In the genomic region with DNA sequence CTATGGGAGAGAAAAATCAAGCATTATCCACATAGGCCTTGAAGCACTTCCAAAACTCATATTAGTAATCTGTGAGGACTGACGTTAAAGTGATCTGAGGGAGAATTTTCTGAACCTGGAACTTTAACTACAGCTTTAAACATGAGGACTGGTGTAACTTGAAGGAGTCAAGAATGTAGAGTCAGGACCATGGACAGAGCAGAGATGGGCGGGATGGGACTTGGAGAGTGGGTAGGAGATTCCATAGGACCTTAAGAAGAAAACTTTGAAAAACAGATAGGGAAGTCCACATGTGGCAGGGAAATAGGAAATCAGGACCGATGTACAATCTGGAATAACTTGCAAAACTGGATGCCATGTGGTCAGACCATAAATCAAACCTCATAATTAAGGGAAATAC, we compare ENCODE assay signal across 12 mouse cellular contexts. TPM values are rescaled to one million over a fixed set of nuclear protein-coding genes. Genes with fewer than 3 reads are reported as not detected.
DNase-seq lines count a peak whose midpoint lies in the region; ATAC-seq and TF ChIP-seq lines count a peak whose summit lies in the region.
"Had no signal": no experiment of that assay in that cellular context is flagged by ENCODE, and none has a peak within 500 bp of the region (broad histone marks: within the 10 kb centered on the region; RNA-seq: fewer than 3 reads in every experiment).

No protein-coding gene starts in this region.

- H3K4me3 ChIP-seq in forebrain, embryonic 11.5 days (ENCODE audit: low read depth, low read length), result no peak overlapping the region
- no peak overlapping the region for H3K4me3 ChIP-seq in forebrain, postnatal 0 days (ENCODE audit: low read depth, low read length)
- H3K4me3 ChIP-seq in lung, adult 2 months (replicated peaks; ENCODE audit: extremely low read depth, low read depth, low read length), result no peak overlapping the region
- H3K4me3 ChIP-seq: hindbrain, embryonic 12.5 days; midbrain, embryonic 12.5 days had no signal

- H3K4me1 ChIP-seq in forebrain, embryonic 11.5 days (replicated peaks; ENCODE audit: control insufficient read depth, insufficient read depth, low read length), result no peaks in the 10 kb centered on the region
- H3K4me1 ChIP-seq in forebrain, postnatal 0 days (ENCODE audit: insufficient read depth), result no peaks in the 10 kb centered on the region
- H3K4me1 ChIP-seq in lung, adult 2 months (ENCODE audit: control insufficient read depth, insufficient read depth, low read length), result no peaks in the 10 kb centered on the region
- H3K4me1 ChIP-seq: hindbrain, embryonic 12.5 days; midbrain, embryonic 12.5 days had no signal

- intact Hi-C loops in gastrocnemius, postnatal 36 days (cut with DNase I), result no loop called here

- H3K27ac ChIP-seq in forebrain, embryonic 11.5 days (ENCODE audit: low read depth, low read length), result no peak overlapping the region
- no peak overlapping the region for H3K27ac ChIP-seq in forebrain, postnatal 0 days (ENCODE audit: low read depth, low read length)
- H3K27ac ChIP-seq: hindbrain, embryonic 12.5 days; midbrain, embryonic 12.5 days had no signal

- WGBS in forebrain, embryonic 11.5 days, result 65% methylated on average over 3 of the region's 3 CpGs
- WGBS in forebrain, postnatal 0 days, result 63% methylated on average over 3 of the region's 3 CpGs
- 46% methylated on average over 3 of the region's 3 CpGs for WGBS in lung, adult 2 months

- no peak for TF ChIP-seq POLR2A in lung, adult 2 months (IDR thresholded peaks at IDR 0.05; ENCODE audit: borderline replicate concordance, extremely low read depth, low read depth, low read length)

- TF ChIP-seq CTCF in forebrain, postnatal 0 days (IDR thresholded peaks at IDR 0.05; ENCODE audit: low read depth), result no peak
- TF ChIP-seq CTCF in lung, adult 2 months (IDR thresholded peaks at IDR 0.05; ENCODE audit: insufficient read depth, low read length), result no peak

- no peak for ATAC-seq in forebrain, embryonic 11.5 days (replicated peaks; ENCODE audit: low FRiP score)
- no peak for ATAC-seq in forebrain, postnatal 0 days

- DNase-seq in forebrain, embryonic 11.5 days (ENCODE audit: low spot score), result peak; percentile 63
- no peak for DNase-seq in forebrain, postnatal 0 days
- DNase-seq in lung, postnatal 14 days, result peak; percentile 28
- no peak for DNase-seq in lung, adult 2 months
- peak; percentile 79 for DNase-seq in embryo, embryonic 10 days (ENCODE audit: low spot score)
- peak; percentile 45 for DNase-seq in retina, embryonic 14.5 days (ENCODE audit: low spot score)
- no peak for DNase-seq in spleen, postnatal 36 days (ENCODE audit: low spot score in 2 of 2)
- no peak for DNase-seq in gastrocnemius, postnatal 36 days
- DNase-seq: cerebellum, adult 2 months had no signal

- H3K4me2 ChIP-seq in forebrain, embryonic 11.5 days (ENCODE audit: low read depth, low read length, severe bottlenecking), result no peak overlapping the region
- no peak overlapping the region for H3K4me2 ChIP-seq in forebrain, postnatal 0 days (ENCODE audit: low read depth)
- H3K4me2 ChIP-seq: hindbrain, embryonic 12.5 days; liver, embryonic 11.5 days; midbrain, embryonic 12.5 days had no signal

- H3K9me3 ChIP-seq in forebrain, embryonic 11.5 days (ENCODE audit: control insufficient read depth, low read length), result no peaks in the 10 kb centered on the region
- no peaks in the 10 kb centered on the region for H3K9me3 ChIP-seq in forebrain, postnatal 0 days (ENCODE audit: low read length)
- H3K9me3 ChIP-seq: hindbrain, embryonic 12.5 days; midbrain, embryonic 12.5 days had no signal

- no peak overlapping the region for H3K9ac ChIP-seq in forebrain, embryonic 11.5 days (ENCODE audit: low read length)
- H3K9ac ChIP-seq in forebrain, postnatal 0 days, result no peak overlapping the region
- H3K9ac ChIP-seq: hindbrain, embryonic 12.5 days; midbrain, embryonic 12.5 days had no signal

- no peaks in the 10 kb centered on the region for H3K27me3 ChIP-seq in forebrain, embryonic 11.5 days (ENCODE audit: control insufficient read depth, insufficient read depth, low read length)
- H3K27me3 ChIP-seq in forebrain, postnatal 0 days (ENCODE audit: insufficient read depth, low read length), result no peaks in the 10 kb centered on the region
- H3K27me3 ChIP-seq: hindbrain, embryonic 12.5 days; midbrain, embryonic 12.5 days had no signal

- H3K36me3 ChIP-seq in forebrain, embryonic 11.5 days (ENCODE audit: control insufficient read depth, insufficient read depth, low read length), result no peaks in the 10 kb centered on the region
- no peaks in the 10 kb centered on the region for H3K36me3 ChIP-seq in forebrain, postnatal 0 days (ENCODE audit: insufficient read depth)
- H3K36me3 ChIP-seq: hindbrain, embryonic 12.5 days; midbrain, embryonic 12.5 days had no signal

RNA-seq across cellular contexts. Expression of a gene that starts 36.7 kb away (rescaled TPM):
- 24.8 and 25.3 TPM in 2 replicates for polyA plus RNA-seq in forebrain, embryonic 11.5 days (2014; fragmentation: Nextera tagmentation; extraction: Ambion mirVana)
- total RNA-seq in forebrain, postnatal 0 days (2014; rRNA removed), result 51.4 and 61.5 TPM in 2 replicates
- polyA plus RNA-seq in forebrain, postnatal 0 days (2015; fragmentation: Nextera tagmentation; extraction: Ambion mirVana), result 98.1 and 154 TPM in 2 replicates
- 26.7 and 32.3 TPM in 2 replicates for polyA plus RNA-seq in lung, adult 2 months (2012; rRNA removed)
- 1 to 10 TPM; 6.7 to 7.2 TPM for total RNA-seq in gastrocnemius, postnatal 36 days (2021)

Comparison
In these comparisons a context has a peak if more than half of its experiments do, and no peak if none do; other contexts are left out.
1. DNase-seq: peak in forebrain, embryonic 11.5 days (single experiment), lung, postnatal 14 days (single experiment), embryo, embryonic 10 days (single experiment) and retina, embryonic 14.5 days (single experiment); none in forebrain, postnatal 0 days (single experiment), lung, adult 2 months (single experiment), spleen, postnatal 36 days (0 of 2) and gastrocnemius, postnatal 36 days (0 of 2).